Mouse (Mus musculus): ENCODE measurements around the gene Katnb1. TPM values are rescaled to one million over a fixed set of nuclear protein-coding genes. Genes with fewer than 3 reads are reported as not detected.

Gene Katnb1
- polyA plus RNA-seq (2012; rRNA removed), result 7.8 and 8.5 TPM in 2 replicates

GRCm38 (mm10) chr8:95080381-95081341, at the start of gene Katnb1:
Gene Katnb1, plus strand, starts transcription at chr8:95081186.

DNA sequence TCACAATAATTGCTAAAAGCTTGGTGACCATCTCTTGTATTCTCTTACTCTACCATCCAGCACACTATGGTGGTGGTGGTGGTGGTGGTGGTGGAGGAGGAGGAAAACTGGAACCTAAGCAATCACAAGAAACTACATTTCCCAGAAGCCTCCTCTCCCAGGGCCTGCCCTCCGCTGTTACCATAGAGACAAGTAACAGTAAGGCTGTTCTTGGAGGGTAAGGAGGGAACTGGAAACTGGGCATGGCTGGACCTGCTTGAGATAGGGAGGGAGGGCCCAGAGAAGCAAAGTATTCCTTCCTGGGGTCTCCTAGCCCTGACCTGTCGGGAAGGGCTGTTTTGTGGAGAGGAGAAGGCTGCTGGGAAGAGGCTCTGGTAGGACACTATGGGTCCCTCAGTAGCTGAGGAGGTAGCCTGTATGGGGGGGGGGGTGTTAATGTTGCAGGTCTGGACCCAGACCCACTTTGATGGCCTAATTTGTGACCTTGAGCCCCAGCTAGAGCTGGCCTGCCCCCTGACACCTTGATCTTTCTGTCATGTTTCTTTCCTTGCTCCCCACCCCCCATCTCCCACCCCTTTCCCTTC, 26.0 kb upstream of the Katnb1 start, which contains the start of gene Drc7:
Gene Drc7 (plus strand): TSS at position 177 of the 584 bp plus-strand sequence.

Other genes with a start within 250 kb of the Katnb1 start
- gene Coq9, start 242.9 kb upstream of the Katnb1 start, polyA plus RNA-seq (2012; rRNA removed), result 33.4 and 36.4 TPM in 2 replicates
- 21.7 and 27.1 TPM in 2 replicates for gene Ciapin1, start 242.8 kb upstream of the Katnb1 start, polyA plus RNA-seq (2012; rRNA removed)
- gene Polr2c, start 223.7 kb upstream of the Katnb1 start, polyA plus RNA-seq (2012; rRNA removed), result 50.6 and 56.1 TPM in 2 replicates
- gene Dok4, start 204.9 kb upstream of the Katnb1 start, polyA plus RNA-seq (2012; rRNA removed), result 10.3 and 10.4 TPM in 2 replicates
- gene Ccdc102a, start 163.1 kb upstream of the Katnb1 start, polyA plus RNA-seq (2012; rRNA removed), result 2.5 and 3.0 TPM in 2 replicates
- gene Adgrg5, start 157.5 kb upstream of the Katnb1 start, polyA plus RNA-seq (2012; rRNA removed), result 0.37 and 0.46 TPM in 2 replicates
- gene Adgrg1, start 106.4 kb upstream of the Katnb1 start, polyA plus RNA-seq (2012; rRNA removed), result 37.3 and 44.5 TPM in 2 replicates
- gene Adgrg3, start 63.5 kb upstream of the Katnb1 start, polyA plus RNA-seq (2012; rRNA removed), result 6.7 and 9.1 TPM in 2 replicates
- gene Drc7, start 26.1 kb upstream of the Katnb1 start, polyA plus RNA-seq (2012; rRNA removed), result 0.16 and 0.20 TPM in 2 replicates
- 4.0 and 4.1 TPM in 2 replicates for gene Kifc3, start 121.6 kb downstream of the Katnb1 start, polyA plus RNA-seq (2012; rRNA removed)
- gene Cngb1, start 225.4 kb downstream of the Katnb1 start, polyA plus RNA-seq (2012; rRNA removed), result 0.03 and 0.05 TPM in 2 replicates
- 0.06 TPM in 1 of 2 replicates, not detected in the other for gene Tepp, start 229.4 kb downstream of the Katnb1 start, polyA plus RNA-seq (2012; rRNA removed)